Mouse (Mus musculus) cerebellum, adult 2 months (tissue): Measurements from ENCODE around the gene A930002H24Rik.

Source experiments
- CTCF ChIP-seq: fragments of 200-500 bp; IDR thresholded peaks from 2 replicates; pipeline ENCODE4 v1.5.1; 2011; ENCODE audit warnings: low read depth, mild to moderate bottlenecking, control low read depth, low read length, moderate library complexity, borderline replicate concordance; ENCODE audit not compliant: insufficient read depth
- POLR2A ChIP-seq: fragments of 200-500 bp; IDR thresholded peaks from 2 replicates; pipeline ENCODE4 v1.6.1; 2011; ENCODE audit warnings: low read length, control low read depth, borderline replicate concordance; ENCODE audit not compliant: insufficient read depth

GRCm38 (mm10) chr17:63850016-63850415 is 13.6 kb downstream of the A930002H24Rik start:
- TF ChIP-seq CTCF (no peak), POLR2A (no peak)
